Mouse (Mus musculus) MEL (cell line): ENCODE results near the gene Tent4b.

Source experiments
- BHLHE40 ChIP-seq: IDR thresholded peaks from 2 replicates; pipeline ENCODE4 v1.6.1; 2012; ENCODE audit warnings: low read depth, mild to moderate bottlenecking, inconsistent platforms, low read length, improper control_type of control experiment, borderline replicate concordance
- CHD1 ChIP-seq: IDR thresholded peaks from 2 replicates; pipeline ENCODE4 v1.6.1; 2012; ENCODE audit warnings: low read depth, mild to moderate bottlenecking, inconsistent platforms, low read length, improper control_type of control experiment
- CTCF ChIP-seq, 3 experiments: IDR thresholded peaks in 2 of 3; conservative IDR thresholded peaks in 1 of 3; 2 replicates each; pipeline ENCODE4 v1.5.1; 2011 to 2012; ENCODE audit warnings: low read length in 3 of 3, low read depth in 2 of 3, mild to moderate bottlenecking in 2 of 3, improper control_type of control experiment in 1 of 3, inconsistent platforms in 1 of 3, mixed read lengths in 1 of 3, moderate library complexity in 1 of 3; ENCODE audit not compliant: control insufficient read depth in 1 of 3, insufficient read depth in 1 of 3, poor library complexity in 1 of 3, severe bottlenecking in 1 of 3
- EP300 ChIP-seq, 2 experiments: IDR thresholded peaks; 2 replicates each; pipeline ENCODE4 v1.6.1; 2011; ENCODE audit warnings: improper control_type of control experiment in 2 of 2, low read length in 2 of 2, low read depth in 1 of 2, mild to moderate bottlenecking in 1 of 2
- HCFC1 ChIP-seq: IDR thresholded peaks from 2 replicates; pipeline ENCODE4 v1.6.1; 2012; ENCODE audit warnings: low read depth, mild to moderate bottlenecking, inconsistent platforms, low read length, improper control_type of control experiment, moderate library complexity
- MYB ChIP-seq: IDR thresholded peaks from 2 replicates; pipeline ENCODE4 v1.6.1; 2011; ENCODE audit warnings: mild to moderate bottlenecking, low read depth, low read length, improper control_type of control experiment
- MYC ChIP-seq: IDR thresholded peaks from 2 replicates; pipeline ENCODE4 v1.6.1; 2011; ENCODE audit warnings: low read depth, mild to moderate bottlenecking, low read length, improper control_type of control experiment, moderate library complexity
- NRF1 ChIP-seq: IDR thresholded peaks from 2 replicates; pipeline ENCODE4 v1.6.1; 2014; ENCODE audit warnings: low read depth, mild to moderate bottlenecking, inconsistent platforms, low read length, improper control_type of control experiment, moderate library complexity; ENCODE audit not compliant: poor library complexity, insufficient read depth, severe bottlenecking
- POLR2A ChIP-seq, 2 experiments: IDR thresholded peaks; 2 replicates each; pipeline ENCODE4 v1.6.1; 2011 to 2012; ENCODE audit warnings: low read length in 2 of 2, mild to moderate bottlenecking in 2 of 2, control low read depth in 1 of 2, improper control_type of control experiment in 1 of 2, low read depth in 1 of 2, moderate library complexity in 1 of 2; ENCODE audit not compliant: control insufficient read depth in 1 of 2, insufficient read depth in 1 of 2, poor library complexity in 1 of 2
- TCF12 ChIP-seq: IDR thresholded peaks from 2 replicates; pipeline ENCODE4 v1.6.1; 2014; ENCODE audit warnings: low read depth, mild to moderate bottlenecking, inconsistent platforms, low read length, improper control_type of control experiment, moderate library complexity
- ZKSCAN1 ChIP-seq: IDR thresholded peaks from 2 replicates; pipeline ENCODE4 v1.6.1; 2012; ENCODE audit warnings: low read depth, mild to moderate bottlenecking, inconsistent platforms, low read length, improper control_type of control experiment, moderate library complexity
- ZMIZ1 ChIP-seq: IDR thresholded peaks from 2 replicates; pipeline ENCODE4 v1.6.1; 2012; ENCODE audit warnings: low read depth, mild to moderate bottlenecking, inconsistent platforms, low read length, improper control_type of control experiment, moderate library complexity

- TF ChIP-seq MYC (no peak), CTCF (IDR thresholded peaks at IDR 0.05 in 2 of 3, conservative IDR thresholded peaks at IDR 0.05 in 1 of 3; ENCODE audit: control insufficient read depth in 1 of 3, insufficient read depth in 1 of 3, low read depth in 2 of 3, low read length in 3 of 3, poor library complexity in 1 of 3, severe bottlenecking in 1 of 3) (no peak), EP300 (IDR thresholded peaks at IDR 0.05; ENCODE audit: low read depth in 1 of 2, low read length in 2 of 2) (no peak), HCFC1 (no peak), TCF12 (no peak), BHLHE40 (no peak), ZKSCAN1 (no peak), POLR2A (IDR thresholded peaks at IDR 0.05; ENCODE audit: control insufficient read depth in 1 of 2, insufficient read depth in 1 of 2, low read depth in 1 of 2, low read length in 2 of 2, poor library complexity in 1 of 2) (no peak), NRF1 (no peak), ZMIZ1 (no peak), MYB (no peak), CHD1 (no peak)
These were observed 38.6 kb downstream of the Tent4b start for GRCm38 (mm10) chr8:88237606-88238005.
